Mouse (Mus musculus): Measurements from ENCODE around the gene Lrrc8a. TPM values are rescaled to one million over a fixed set of nuclear protein-coding genes. Genes with fewer than 3 reads are reported as not detected.

Gene Lrrc8a
- polyA plus RNA-seq, 1 experiment from 2014 or later: 45.9 TPM

DNA sequence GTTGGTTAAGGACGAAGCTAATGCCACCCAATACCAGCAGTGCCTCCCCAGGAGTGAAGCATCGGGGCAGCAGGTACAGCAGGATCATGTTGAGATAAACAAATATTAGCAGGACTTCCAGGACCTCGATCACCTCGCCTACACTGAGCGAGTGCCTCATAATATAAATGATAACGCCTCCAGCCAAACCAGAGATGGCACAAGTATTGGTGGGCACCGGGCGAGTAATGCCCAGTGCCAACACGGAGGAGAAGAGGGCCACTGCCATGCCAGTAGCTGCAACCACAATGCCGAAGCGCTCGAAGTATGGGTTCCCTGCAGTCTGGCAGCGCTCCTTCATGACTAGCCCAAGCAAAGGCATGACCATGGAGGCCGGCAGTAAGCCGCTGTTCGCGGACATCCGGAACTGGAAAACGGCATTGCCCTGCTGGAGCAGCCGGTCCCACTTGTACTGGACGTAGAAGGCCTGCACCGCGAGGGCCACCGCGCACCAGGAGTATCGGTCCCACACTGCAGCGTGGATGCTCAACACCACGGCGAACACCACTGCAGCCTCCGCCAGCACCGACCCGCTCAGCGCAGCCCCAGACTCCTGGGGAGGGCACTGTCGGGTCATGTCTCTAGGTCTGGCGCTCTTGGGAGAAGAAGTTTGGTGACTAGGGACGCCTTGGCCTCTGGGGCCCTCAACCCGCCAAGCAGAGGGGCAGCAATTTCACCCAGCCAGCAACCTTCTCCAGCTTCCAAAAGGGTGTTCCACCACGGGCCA lies 48.1 kb downstream of the Lrrc8a start:
- H3K4me3 ChIP-seq: peak overlapping the region; percentile 89
- peaks cover 28% of the 10 kb centered on the region for H3K36me3 ChIP-seq
- no peaks in the 10 kb centered on the region for H3K9me3 ChIP-seq
- H3K4me1 ChIP-seq: peaks cover 24% of the 10 kb centered on the region
- WGBS: 12% methylated on average over 38 of the region's 38 CpGs
- peak; percentile 27; the same call in 1 of the 2 replicates for ATAC-seq (ENCODE audit: insufficient number of reproducible peaks, insufficient read depth, low FRiP score, low TSS enrichment, low read depth)
- H3K4me2 ChIP-seq: peak overlapping the region; percentile 98
- peak overlapping the region; percentile 22; the same call in 1 of the 2 replicates for H3K27ac ChIP-seq
- no peaks in the 10 kb centered on the region for H3K27me3 ChIP-seq
- H3K9ac ChIP-seq: peak overlapping the region; percentile 94

DNA sequence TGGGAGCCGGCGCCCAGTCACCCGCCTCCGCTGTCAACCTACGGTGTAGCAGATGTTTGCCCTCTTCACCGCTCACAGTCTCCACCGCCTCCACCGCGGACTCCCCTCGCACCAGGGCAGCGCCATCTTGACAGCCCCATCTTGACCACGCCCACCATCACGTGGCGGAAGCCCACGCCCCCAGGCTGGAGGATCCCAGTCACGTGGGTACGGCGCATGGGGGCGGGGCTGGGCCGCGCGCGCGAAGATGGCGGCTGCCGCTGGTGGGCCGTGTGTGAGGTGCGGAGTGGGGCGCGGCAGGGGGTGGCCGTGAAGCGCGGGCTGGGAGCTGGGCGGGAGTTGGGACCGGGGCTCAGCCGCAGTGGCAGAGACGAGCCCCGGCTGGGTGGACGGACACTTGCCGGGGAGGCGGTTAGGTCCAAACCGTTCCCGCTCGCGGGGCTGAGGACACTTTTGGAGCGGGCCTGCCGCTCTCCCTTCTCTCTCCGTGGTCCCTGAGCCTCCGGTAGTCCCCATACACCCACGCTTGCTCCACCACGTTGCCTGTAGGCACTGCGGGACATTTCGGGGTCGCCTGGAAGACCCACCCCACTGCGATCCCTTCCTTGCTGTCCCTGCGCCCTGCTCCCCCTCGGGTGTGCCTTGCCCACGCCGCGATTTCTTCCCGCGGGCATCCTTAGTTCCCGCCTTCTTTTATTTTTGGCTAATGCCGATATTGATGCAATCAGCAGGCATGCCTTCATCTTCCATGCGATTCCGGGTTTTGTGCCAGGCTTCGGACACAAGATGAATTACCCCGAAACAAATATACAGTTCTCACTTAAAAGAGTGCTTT lies 48.9 kb downstream of the Lrrc8a start, which contains the start of the genes Dolk and Nup188:
Gene Dolk, minus strand, starts transcription at position 143 of the 835 bp plus-strand sequence.
Gene Nup188, plus strand, starts transcription at position 206 of the 835 bp plus-strand sequence.
- Histone ChIP-seq H3K9me3 (no peaks in the 10 kb centered on the region), H3K4me2 (peak within 1 kb of the TSS; percentile 98), H3K4me3 (peak within 1 kb of the TSS; percentile 89), H3K27me3 (no peaks in the 10 kb centered on the region), H3K9ac (peak within 1 kb of the TSS; percentile 94), H3K36me3 (peaks cover 30% of the 10 kb centered on the region), H3K4me1 (peaks cover 24% of the 10 kb centered on the region), H3K27ac (peak within 1 kb of the TSS; percentile 81)
- under 1% methylated on average over 57 of the region's 68 CpGs for WGBS
- peak; percentile 90 for ATAC-seq (ENCODE audit: insufficient number of reproducible peaks, insufficient read depth, low FRiP score, low TSS enrichment, low read depth)

DNA sequence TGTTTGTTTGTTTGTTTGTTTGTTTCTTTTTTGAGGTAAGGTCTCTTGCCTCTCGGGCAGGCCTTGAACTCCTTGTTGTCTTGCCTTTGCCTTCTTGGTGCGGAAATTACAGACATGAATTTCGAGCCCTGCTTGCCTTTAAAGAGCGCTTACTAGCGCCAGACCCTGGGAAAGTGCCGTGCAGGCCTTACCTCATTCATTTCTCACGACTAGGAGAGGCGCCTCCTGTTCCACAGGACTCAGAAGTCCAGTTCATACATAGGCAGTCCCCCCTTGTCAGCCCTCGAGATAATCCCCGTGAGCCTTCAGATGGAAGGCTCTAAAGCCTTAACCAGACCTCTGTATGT lies 49.5 kb downstream of the Lrrc8a start:
- Histone ChIP-seq H3K36me3 (peaks cover 30% of the 10 kb centered on the region), H3K9me3 (no peaks in the 10 kb centered on the region), H3K4me3 (peak overlapping the region; percentile 89), H3K4me1 (peaks cover 24% of the 10 kb centered on the region), H3K9ac (peak overlapping the region; percentile 94), H3K27ac (peak overlapping the region; percentile 81), H3K27me3 (no peaks in the 10 kb centered on the region), H3K4me2 (peak overlapping the region; percentile 98)
- ATAC-seq (ENCODE audit: insufficient number of reproducible peaks, insufficient read depth, low FRiP score, low TSS enrichment, low read depth): no peak
- 1% methylated on average over 10 of the region's 10 CpGs for WGBS

- Histone ChIP-seq H3K9ac (no peak overlapping the region), H3K27ac (no peak overlapping the region), H3K27me3 (no peaks in the 10 kb centered on the region), H3K4me2 (no peak overlapping the region), H3K9me3 (no peaks in the 10 kb centered on the region), H3K4me1 (no peaks in the 10 kb centered on the region), H3K36me3 (peaks cover 75% of the 10 kb centered on the region), H3K4me3 (no peak overlapping the region)
- ATAC-seq (ENCODE audit: insufficient number of reproducible peaks, insufficient read depth, low FRiP score, low TSS enrichment, low read depth): no peak
- WGBS: 78% methylated on average over 3 of the region's 3 CpGs
These were observed 62.0 kb downstream of the Lrrc8a start for GRCm38 (mm10) chr2:30299525-30299924.

DNA sequence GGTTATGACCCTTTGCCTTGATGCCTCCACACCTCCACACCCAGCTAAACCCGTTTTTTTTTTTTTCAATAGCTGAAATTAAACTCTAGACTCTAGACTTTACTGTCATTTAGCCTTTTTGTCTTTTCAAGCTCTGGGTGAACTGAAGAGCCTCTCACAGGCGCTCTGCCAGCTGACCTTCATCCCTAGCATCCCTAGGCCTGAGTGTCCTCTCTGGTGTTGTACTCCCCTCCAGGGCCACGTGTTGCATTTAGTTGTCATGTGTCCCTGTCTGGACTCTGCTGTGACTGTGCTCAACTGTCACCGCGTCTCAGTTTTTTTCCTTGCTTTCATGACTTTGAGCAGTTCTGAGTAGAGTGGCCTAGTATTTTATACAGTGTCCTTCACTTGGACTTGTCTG lies 62.5 kb downstream of the Lrrc8a start:
- no peak overlapping the region for H3K4me2 ChIP-seq
- H3K27me3 ChIP-seq: no peaks in the 10 kb centered on the region
- no peaks in the 10 kb centered on the region for H3K9me3 ChIP-seq
- 88% methylated on average over 5 of the region's 5 CpGs for WGBS
- H3K27ac ChIP-seq: no peak overlapping the region
- ATAC-seq (ENCODE audit: insufficient number of reproducible peaks, insufficient read depth, low FRiP score, low TSS enrichment, low read depth): no peak
- no peaks in the 10 kb centered on the region for H3K4me1 ChIP-seq
- peaks cover 80% of the 10 kb centered on the region for H3K36me3 ChIP-seq
- no peak overlapping the region for H3K4me3 ChIP-seq
- 0 out of 2 replicates have a peak overlapping the region, but pooled peaks have one; percentile 2 for H3K9ac ChIP-seq

GRCm38 (mm10) chr2:30306087-30306486 lies 68.6 kb downstream of the Lrrc8a start:
- no peak overlapping the region for H3K9ac ChIP-seq
- H3K9me3 ChIP-seq: no peaks in the 10 kb centered on the region
- no peak overlapping the region for H3K27ac ChIP-seq
- no peak overlapping the region for H3K4me2 ChIP-seq
- no peaks in the 10 kb centered on the region for H3K27me3 ChIP-seq
- WGBS: 92% methylated on average over 7 of the region's 7 CpGs
- no peak overlapping the region for H3K4me3 ChIP-seq
- ATAC-seq (ENCODE audit: insufficient number of reproducible peaks, insufficient read depth, low FRiP score, low TSS enrichment, low read depth): no peak
- H3K4me1 ChIP-seq: no peaks in the 10 kb centered on the region
- peaks cover 100% of the 10 kb centered on the region for H3K36me3 ChIP-seq

- Histone ChIP-seq H3K27ac (no peak overlapping the region), H3K9me3 (no peaks in the 10 kb centered on the region), H3K4me3 (no peak overlapping the region), H3K9ac (no peak overlapping the region; the same call in 1 of the 2 replicates), H3K4me1 (no peaks in the 10 kb centered on the region), H3K36me3 (peaks cover 98% of the 10 kb centered on the region), H3K4me2 (no peak overlapping the region), H3K27me3 (no peaks in the 10 kb centered on the region)
- ATAC-seq (ENCODE audit: insufficient number of reproducible peaks, insufficient read depth, low FRiP score, low TSS enrichment, low read depth): no peak
- WGBS: 86% methylated on average over 3 of the region's 3 CpGs
These were observed 71.8 kb downstream of the Lrrc8a start for GRCm38 (mm10) chr2:30309351-30309750.

- no peaks in the 10 kb centered on the region for H3K9me3 ChIP-seq
- no peak overlapping the region for H3K9ac ChIP-seq
- peaks cover 97% of the 10 kb centered on the region for H3K36me3 ChIP-seq
- no peaks in the 10 kb centered on the region for H3K4me1 ChIP-seq
- 99% methylated on average over 2 of the region's 2 CpGs for WGBS
- H3K4me3 ChIP-seq: no peak overlapping the region
- H3K27me3 ChIP-seq: no peaks in the 10 kb centered on the region
- H3K27ac ChIP-seq: no peak overlapping the region
- H3K4me2 ChIP-seq: no peak overlapping the region
- ATAC-seq (ENCODE audit: insufficient number of reproducible peaks, insufficient read depth, low FRiP score, low TSS enrichment, low read depth): no peak
These were observed 74.0 kb downstream of the Lrrc8a start for GRCm38 (mm10) chr2:30311481-30311880.

Other genes with a start within 250 kb of the Lrrc8a start
- 46.5 and 46.9 TPM in 2 replicates for gene Wdr34, start 188.8 kb upstream of the Lrrc8a start, polyA plus RNA-seq (2015; fragmentation: Nextera tagmentation; extraction: Ambion mirVana)
- 538 and 545 TPM in 2 replicates for gene Set, start 180.3 kb upstream of the Lrrc8a start, polyA plus RNA-seq (2015; fragmentation: Nextera tagmentation; extraction: Ambion mirVana)
- 7.6 and 11.4 TPM in 2 replicates for gene Pkn3, start 160.0 kb upstream of the Lrrc8a start, polyA plus RNA-seq (2015; fragmentation: Nextera tagmentation; extraction: Ambion mirVana)
- gene Zdhhc12, start 144.1 kb upstream of the Lrrc8a start, polyA plus RNA-seq (2015; fragmentation: Nextera tagmentation; extraction: Ambion mirVana): 24.0 and 25.3 TPM in 2 replicates
- gene Zer1, start 113.1 kb upstream of the Lrrc8a start, polyA plus RNA-seq (2015; fragmentation: Nextera tagmentation; extraction: Ambion mirVana): 12.7 and 13.5 TPM in 2 replicates
- 11.1 and 13.7 TPM in 2 replicates for gene Tbc1d13, start 104.0 kb upstream of the Lrrc8a start, polyA plus RNA-seq (2015; fragmentation: Nextera tagmentation; extraction: Ambion mirVana)
- gene Endog, start 66.2 kb upstream of the Lrrc8a start, polyA plus RNA-seq (2015; fragmentation: Nextera tagmentation; extraction: Ambion mirVana): 12.4 and 15.2 TPM in 2 replicates
- 80.6 and 81.9 TPM in 2 replicates for gene Spout1, start 59.3 kb upstream of the Lrrc8a start, polyA plus RNA-seq (2015; fragmentation: Nextera tagmentation; extraction: Ambion mirVana)
- gene Kyat1, start 31.9 kb upstream of the Lrrc8a start, polyA plus RNA-seq (2015; fragmentation: Nextera tagmentation; extraction: Ambion mirVana): 9.4 and 10.0 TPM in 2 replicates
- gene Gm28035, start 2.9 kb downstream of the Lrrc8a start, polyA plus RNA-seq (2015; fragmentation: Nextera tagmentation; extraction: Ambion mirVana): 0.06 and 0.11 TPM in 2 replicates
- gene Phyhd1, start 28.5 kb downstream of the Lrrc8a start, polyA plus RNA-seq (2015; fragmentation: Nextera tagmentation; extraction: Ambion mirVana): 3.7 and 4.7 TPM in 2 replicates
- not detected in 2 replicates for gene Gm28038, start 43.3 kb downstream of the Lrrc8a start, polyA plus RNA-seq (2015; fragmentation: Nextera tagmentation; extraction: Ambion mirVana)
- gene Dolk, start 48.6 kb downstream of the Lrrc8a start, polyA plus RNA-seq (2015; fragmentation: Nextera tagmentation; extraction: Ambion mirVana): 29.0 and 30.5 TPM in 2 replicates
- 36.5 and 40.7 TPM in 2 replicates for gene Nup188, start 48.7 kb downstream of the Lrrc8a start, polyA plus RNA-seq (2015; fragmentation: Nextera tagmentation; extraction: Ambion mirVana)
- gene Sh3glb2, start 121.6 kb downstream of the Lrrc8a start, polyA plus RNA-seq (2015; fragmentation: Nextera tagmentation; extraction: Ambion mirVana): 84.8 and 85.8 TPM in 2 replicates
- gene Miga2, start 126.5 kb downstream of the Lrrc8a start, polyA plus RNA-seq (2015; fragmentation: Nextera tagmentation; extraction: Ambion mirVana): 23.9 and 27.7 TPM in 2 replicates
- 31.9 and 34.9 TPM in 2 replicates for gene Dolpp1, start 154.5 kb downstream of the Lrrc8a start, polyA plus RNA-seq (2015; fragmentation: Nextera tagmentation; extraction: Ambion mirVana)
- gene Crat, start 178.1 kb downstream of the Lrrc8a start, polyA plus RNA-seq (2015; fragmentation: Nextera tagmentation; extraction: Ambion mirVana): 22.5 and 25.0 TPM in 2 replicates
- gene Ptpa, start 178.3 kb downstream of the Lrrc8a start, polyA plus RNA-seq (2015; fragmentation: Nextera tagmentation; extraction: Ambion mirVana): 150 and 163 TPM in 2 replicates
- gene Ier5l, start 236.5 kb downstream of the Lrrc8a start, polyA plus RNA-seq (2015; fragmentation: Nextera tagmentation; extraction: Ambion mirVana): 3.5 and 4.0 TPM in 2 replicates

All from embryonic facial prominence, embryonic 13.5 days (tissue).